Mouse (Mus musculus) embryonic facial prominence, embryonic 14.5 days (tissue): Measurements from ENCODE around the gene Armc12. TPM values are rescaled to one million over a fixed set of nuclear protein-coding genes. Genes with fewer than 3 reads are reported as not detected.

ENCODE experiments used
- ATAC-seq: fragments of 200-750 bp; cut with Nextera tagmentation; 2 replicates; pipeline ENCODE4 v1.8.0; 2017; ENCODE audit warnings: low read depth, moderate number of reproducible peaks, moderate TSS enrichment
- DNase-seq: peaks from one replicate; pipeline ENCODE4 v3.0.0-alpha.2; 2015; ENCODE audit warnings: low spot score
- H3K27ac ChIP-seq: fragments of 300-500 bp; sonication (generic); replicated peaks from 2 replicates; pipeline ENCODE4 v1.5.1; 2014; ENCODE audit warnings: low read depth, mild to moderate bottlenecking, low read length, moderate library complexity
- H3K27me3 ChIP-seq: fragments of 300-500 bp; sonication (generic); replicated peaks from 2 replicates; pipeline ENCODE4 v1.6.1; 2014; ENCODE audit warnings: low read length; ENCODE audit not compliant: control insufficient read depth, insufficient read depth
- H3K36me3 ChIP-seq: fragments of 300-500 bp; sonication (generic); 2 replicates; pipeline ENCODE4 v1.6.1; 2014; ENCODE audit warnings: low read length, mixed read lengths; ENCODE audit not compliant: control insufficient read depth, insufficient read depth
- H3K4me1 ChIP-seq: fragments of 300-500 bp; sonication (generic); 2 replicates; pipeline ENCODE4 v1.6.1; 2014; ENCODE audit warnings: antibody characterized with exemption, low read length; ENCODE audit not compliant: control insufficient read depth, insufficient read depth
- H3K4me2 ChIP-seq: fragments of 300-500 bp; sonication (generic); 2 replicates; pipeline ENCODE4 v1.6.1; 2014; ENCODE audit warnings: low read depth, mild to moderate bottlenecking, low read length, moderate library complexity, mixed read lengths
- H3K4me3 ChIP-seq: fragments of 300-500 bp; sonication (generic); 2 replicates; pipeline ENCODE4 v1.5.1; 2014; ENCODE audit warnings: low read depth, mild to moderate bottlenecking, low read length
- H3K9ac ChIP-seq: fragments of 300-500 bp; sonication (generic); 2 replicates; pipeline ENCODE4 v1.6.1; 2014; ENCODE audit warnings: low read depth, mild to moderate bottlenecking, low read length, moderate library complexity, mixed read lengths
- H3K9me3 ChIP-seq: fragments of 300-500 bp; sonication (generic); 2 replicates; pipeline ENCODE4 v1.6.1; 2016; ENCODE audit warnings: low read length; ENCODE audit not compliant: control insufficient read depth
- WGBS: fragments of 180-500 bp; shearing (Covaris S2); extraction: QIAGEN DNeasy Blood & Tissue Kit; methylation state at CpG from one replicate; pipeline ENCODE4 v1.1.7; 2014; 5-methylcytosine and 5-hydroxymethylcytosine counted together
- polyA plus RNA-seq: library from polyadenylated mRNA; unstranded; fragments of >200 nt; fragmentation: Nextera tagmentation; extraction: Ambion mirVana; gene quantifications from 2 replicates; pipeline ENCODE4 v1.2.1, GENCODE M21; 2014

The Armc12 gene
- polyA plus RNA-seq, 1 experiment from 2014 or later: not detected

- Histone ChIP-seq H3K9me3 (no peaks in the 10 kb centered on the region), H3K9ac (no peak overlapping the region), H3K36me3 (no peaks in the 10 kb centered on the region), H3K4me2 (no peak overlapping the region), H3K27me3 (no peaks in the 10 kb centered on the region), H3K27ac (no peak overlapping the region), H3K4me1 (peaks cover 12% of the 10 kb centered on the region), H3K4me3 (no peak overlapping the region)
- DNase-seq: no peak
- 28% methylated on average over 4 of the region's 5 CpGs for WGBS
- no peak for ATAC-seq
Observed at GRCm38 (mm10) chr17:28507496-28507895, 23.1 kb upstream of the Armc12 start.

- no peaks in the 10 kb centered on the region for H3K36me3 ChIP-seq
- ATAC-seq: 0 out of 2 replicates have a peak, but pooled peaks have one; percentile 20
- H3K9ac ChIP-seq: peak overlapping the region; percentile 54
- DNase-seq: peak; percentile 45
- WGBS: 2% methylated on average over 24 of the region's 28 CpGs
- no peaks in the 10 kb centered on the region for H3K9me3 ChIP-seq
- no peaks in the 10 kb centered on the region for H3K27me3 ChIP-seq
- H3K4me1 ChIP-seq: peaks cover 12% of the 10 kb centered on the region
- H3K4me3 ChIP-seq: peak overlapping the region; percentile 18
- peak overlapping the region; percentile 30 for H3K27ac ChIP-seq
- H3K4me2 ChIP-seq: peak overlapping the region; percentile 51
Observed at GRCm38 (mm10) chr17:28510445-28511342, 19.9 kb upstream of the Armc12 start.

DNA sequence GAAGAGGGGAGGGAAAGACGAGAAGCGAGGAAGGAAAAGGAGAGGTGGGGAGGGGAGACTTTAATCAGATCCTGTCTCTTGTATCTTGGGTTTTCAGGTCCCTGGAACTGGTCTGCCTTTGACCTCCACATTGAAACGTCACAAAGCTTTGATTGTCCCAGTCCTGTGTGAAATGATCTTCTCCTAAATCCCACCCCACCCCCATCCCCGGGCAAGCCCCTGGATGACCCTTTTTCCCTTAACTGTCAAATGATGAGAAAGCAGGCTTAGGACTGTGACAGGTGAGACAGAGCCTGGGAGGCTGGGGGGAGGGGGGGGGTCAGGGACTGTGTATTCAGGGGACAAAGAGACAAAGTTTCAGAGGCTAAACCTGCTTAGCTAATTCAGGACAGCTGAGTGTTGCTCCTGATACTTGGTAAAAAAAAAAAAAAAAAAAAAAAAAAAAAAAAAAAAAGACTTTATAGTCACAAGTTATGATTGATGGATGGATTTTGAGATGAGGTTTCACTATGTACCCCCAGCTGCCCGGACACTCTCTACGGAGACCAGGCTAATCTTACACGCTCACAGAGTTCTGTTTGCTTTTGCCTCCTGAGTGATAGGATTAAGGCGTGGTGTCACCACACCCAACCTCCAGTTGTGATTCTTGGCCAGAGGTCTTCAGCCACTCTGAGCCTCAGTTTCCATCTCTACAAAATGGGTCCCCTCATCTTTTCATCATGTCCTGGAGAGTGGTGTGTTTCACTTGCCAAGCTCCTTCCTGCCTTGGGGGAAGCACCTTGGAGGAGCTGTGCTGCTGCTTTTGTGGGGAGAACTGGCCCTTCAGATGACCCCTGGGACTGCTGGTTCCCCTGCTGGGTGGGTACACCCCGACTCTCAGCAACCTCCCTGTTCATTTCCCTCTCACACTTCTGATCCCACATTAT is 18.7 kb upstream of the Armc12 start:
- Histone ChIP-seq H3K4me1 (peaks cover 12% of the 10 kb centered on the region), H3K36me3 (no peaks in the 10 kb centered on the region), H3K27ac (no peak overlapping the region), H3K9ac (no peak overlapping the region), H3K4me2 (no peak overlapping the region), H3K27me3 (no peaks in the 10 kb centered on the region), H3K9me3 (no peaks in the 10 kb centered on the region), H3K4me3 (no peak overlapping the region)
- 33% methylated on average over 9 of the region's 9 CpGs for WGBS
- DNase-seq (no peak), ATAC-seq (no peak)

DNA sequence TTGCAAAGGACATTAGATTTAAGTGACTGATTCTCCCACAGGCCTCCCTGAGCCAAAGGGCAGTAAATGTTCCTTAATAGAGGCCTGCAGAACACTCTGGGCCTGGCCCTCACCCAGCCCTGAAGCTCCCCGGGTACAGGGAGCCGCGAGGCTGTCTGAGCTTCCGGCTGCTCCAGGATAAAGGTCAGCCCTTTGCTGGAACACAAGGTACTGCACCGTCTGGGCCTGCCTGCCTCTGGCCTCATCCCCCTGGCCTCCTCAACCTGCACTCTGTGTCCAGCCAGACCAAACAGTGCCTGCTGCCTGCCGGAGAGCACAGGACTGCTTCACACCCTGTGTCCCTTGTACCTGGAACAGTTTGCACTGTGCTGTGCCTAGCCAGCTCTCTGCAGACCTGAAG is 17.9 kb upstream of the Armc12 start:
- DNase-seq: no peak
- Histone ChIP-seq H3K27me3 (no peaks in the 10 kb centered on the region), H3K36me3 (no peaks in the 10 kb centered on the region), H3K4me2 (no peak overlapping the region), H3K9me3 (no peaks in the 10 kb centered on the region), H3K4me3 (no peak overlapping the region), H3K4me1 (peaks cover 15% of the 10 kb centered on the region), H3K27ac (no peak overlapping the region), H3K9ac (no peak overlapping the region)
- no peak for ATAC-seq
- WGBS: 32% methylated on average over 6 of the region's 6 CpGs

- Histone ChIP-seq H3K4me2 (no peak overlapping the region), H3K9ac (no peak overlapping the region), H3K9me3 (no peaks in the 10 kb centered on the region), H3K27ac (no peak overlapping the region), H3K4me3 (no peak overlapping the region), H3K4me1 (peaks cover 21% of the 10 kb centered on the region), H3K27me3 (no peaks in the 10 kb centered on the region), H3K36me3 (no peaks in the 10 kb centered on the region)
- DNase-seq: no peak
- ATAC-seq: no peak
- WGBS: 64% methylated on average over 1 of the region's 1 CpGs
Observed at GRCm38 (mm10) chr17:28513337-28513736, 17.3 kb upstream of the Armc12 start.

DNA sequence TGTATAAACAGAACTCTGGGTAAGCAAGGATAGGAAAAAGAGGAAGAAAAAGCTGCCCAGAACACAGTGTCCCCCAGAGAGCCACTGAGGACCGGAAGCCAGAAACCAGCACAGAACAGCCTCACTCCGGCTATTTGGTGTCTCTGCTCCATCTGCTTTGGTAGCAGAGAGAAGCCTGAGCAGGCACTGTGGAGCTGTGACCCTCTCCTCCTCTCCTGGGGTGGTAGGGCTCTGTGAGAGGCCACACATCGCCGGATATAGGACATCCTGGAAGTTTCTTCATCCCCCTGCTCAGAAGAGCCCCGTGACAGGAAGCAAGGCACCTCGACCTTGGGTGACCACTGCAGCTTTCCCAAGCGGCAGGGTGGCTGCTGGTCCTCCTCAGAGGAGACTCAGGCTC is 16.8 kb upstream of the Armc12 start:
- Histone ChIP-seq H3K9me3 (no peaks in the 10 kb centered on the region), H3K9ac (no peak overlapping the region), H3K27ac (no peak overlapping the region), H3K4me1 (peaks cover 26% of the 10 kb centered on the region), H3K4me2 (no peak overlapping the region), H3K27me3 (no peaks in the 10 kb centered on the region), H3K4me3 (no peak overlapping the region), H3K36me3 (no peaks in the 10 kb centered on the region)
- ATAC-seq (no peak), DNase-seq (no peak)
- 58% methylated on average over 7 of the region's 7 CpGs for WGBS

GRCm38 (mm10) chr17:28514555-28514954 is 16.1 kb upstream of the Armc12 start:
- H3K36me3 ChIP-seq: no peaks in the 10 kb centered on the region
- DNase-seq (no peak), ATAC-seq (no peak)
- H3K9me3 ChIP-seq: no peaks in the 10 kb centered on the region
- H3K27ac ChIP-seq: no peak overlapping the region
- no peak overlapping the region for H3K9ac ChIP-seq
- no peak overlapping the region for H3K4me2 ChIP-seq
- 87% methylated on average over 5 of the region's 5 CpGs for WGBS
- H3K27me3 ChIP-seq: no peaks in the 10 kb centered on the region
- peaks cover 30% of the 10 kb centered on the region for H3K4me1 ChIP-seq
- H3K4me3 ChIP-seq: no peak overlapping the region

DNA sequence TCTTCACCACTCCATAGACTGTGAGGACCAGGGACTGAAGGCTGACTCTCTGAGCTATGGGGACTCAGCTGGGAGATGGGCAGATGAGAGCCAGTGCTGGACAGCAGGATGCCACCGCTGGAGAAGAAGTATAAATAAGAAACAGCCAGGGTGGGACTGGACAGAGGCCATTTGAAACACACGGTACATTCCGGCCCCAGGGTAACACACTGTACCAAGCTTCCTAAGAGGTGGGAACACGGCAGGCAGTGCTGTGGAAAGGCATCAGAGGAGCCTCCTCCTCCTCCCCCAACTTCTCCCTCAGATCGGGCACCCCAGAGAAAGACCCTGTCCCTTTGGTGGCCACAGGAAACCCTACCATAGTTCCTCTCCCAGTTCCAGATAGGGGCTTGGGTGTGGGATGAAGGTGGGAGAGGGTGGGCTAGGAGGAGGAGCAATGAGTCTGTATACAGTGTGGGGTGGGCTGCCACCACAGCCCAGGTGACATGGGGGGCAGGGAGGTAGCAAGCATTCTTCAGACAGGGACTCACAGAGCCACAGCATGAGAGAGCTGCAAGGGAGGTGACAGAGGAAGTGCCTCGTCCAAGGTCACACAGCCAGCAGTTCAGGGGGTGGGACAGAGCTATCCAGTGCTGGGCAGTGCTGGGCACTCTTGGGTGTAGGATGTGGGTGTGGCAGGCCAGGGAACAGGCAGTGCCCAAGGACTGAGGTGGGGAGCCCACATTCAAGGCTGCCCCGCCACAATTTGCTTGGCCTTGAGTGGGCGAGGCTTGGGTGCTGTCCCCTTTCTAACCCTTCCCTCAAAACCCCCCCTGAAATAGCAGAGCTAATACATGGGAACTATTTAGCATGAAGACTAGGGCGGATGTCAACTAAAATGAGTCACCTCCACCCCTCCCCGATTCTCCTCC is 14.9 kb upstream of the Armc12 start:
- no peaks in the 10 kb centered on the region for H3K36me3 ChIP-seq
- no peaks in the 10 kb centered on the region for H3K9me3 ChIP-seq
- H3K4me1 ChIP-seq: peaks cover 28% of the 10 kb centered on the region
- no peaks in the 10 kb centered on the region for H3K27me3 ChIP-seq
- no peak overlapping the region for H3K27ac ChIP-seq
- H3K4me3 ChIP-seq: no peak overlapping the region
- H3K4me2 ChIP-seq: no peak overlapping the region
- DNase-seq (no peak), ATAC-seq (no peak)
- WGBS: 54% methylated on average over 9 of the region's 10 CpGs
- H3K9ac ChIP-seq: no peak overlapping the region
